Mouse (Mus musculus) kidney, postnatal 0 days (tissue): ENCODE data around the gene Kcnk16. TPM values are rescaled to one million over a fixed set of nuclear protein-coding genes. Genes with fewer than 3 reads are reported as not detected.
A peak's percentile ranks its signal among the peaks of the same experiment; 100 is the strongest.

Experiments
- ATAC-seq: fragments of 200-750 bp; cut with Nextera tagmentation; replicated peaks from 2 replicates; pipeline ENCODE4 v1.8.0; 2017; ENCODE audit warnings: low read depth, moderate number of reproducible peaks, moderate TSS enrichment, moderate library complexity; ENCODE audit not compliant: low FRiP score
- DNase-seq: peaks from one replicate; pipeline ENCODE4 v3.0.0-alpha.2; 2016; ENCODE audit warnings: low spot score
- H3K27ac ChIP-seq: fragments of 300-500 bp; sonication (generic); 2 replicates; pipeline ENCODE4 v1.5.1; 2014; ENCODE audit warnings: mild to moderate bottlenecking
- H3K27me3 ChIP-seq: fragments of 300-500 bp; sonication (generic); 2 replicates; pipeline ENCODE4 v1.6.1; 2014; ENCODE audit warnings: low read length, mixed read lengths; ENCODE audit not compliant: insufficient read depth
- H3K36me3 ChIP-seq: fragments of 300-500 bp; sonication (generic); 2 replicates; pipeline ENCODE4 v1.6.1; 2014; ENCODE audit warnings: low read length, mixed read lengths; ENCODE audit not compliant: insufficient read depth
- H3K4me1 ChIP-seq: fragments of 300-500 bp; sonication (generic); replicated peaks from 2 replicates; pipeline ENCODE4 v1.6.1; 2014; ENCODE audit warnings: antibody characterized with exemption, low read length, mixed read lengths; ENCODE audit not compliant: insufficient read depth
- H3K4me2 ChIP-seq: fragments of 300-500 bp; sonication (generic); 2 replicates; pipeline ENCODE4 v1.6.1; 2014; ENCODE audit warnings: mild to moderate bottlenecking, low read length, moderate library complexity, mixed read lengths
- H3K4me3 ChIP-seq: fragments of 300-500 bp; sonication (generic); replicated peaks from 2 replicates; pipeline ENCODE4 v1.5.1; 2014; ENCODE audit warnings: low read depth, low read length
- H3K9ac ChIP-seq: fragments of 300-500 bp; sonication (generic); 2 replicates; pipeline ENCODE4 v1.6.1; 2014; ENCODE audit warnings: low read depth, low read length
- H3K9me3 ChIP-seq: fragments of 300-500 bp; sonication (generic); replicated peaks from 2 replicates; pipeline ENCODE4 v1.6.1; 2016; ENCODE audit warnings: low read length, inconsistent platforms, mixed read lengths
- CTCF ChIP-seq: IDR thresholded peaks from 2 replicates; pipeline ENCODE4 v1.5.1; 2016; ENCODE audit warnings: antibody characterized with exemption, low read depth, mild to moderate bottlenecking, moderate library complexity
- WGBS: fragments of 180-500 bp; shearing (Covaris S2); extraction: QIAGEN DNeasy Blood & Tissue Kit; methylation state at CpG from one replicate; pipeline ENCODE4 v1.1.7; 2014; 5-methylcytosine and 5-hydroxymethylcytosine counted together
- polyA plus RNA-seq: library from polyadenylated mRNA; unstranded; fragments of >200 nt; fragmentation: Nextera tagmentation; extraction: Ambion mirVana; gene quantifications from 2 replicates; pipeline ENCODE4 v1.2.1, GENCODE M21; 2015

The Kcnk16 gene
- polyA plus RNA-seq, 1 experiment from 2014 or later = not detected

DNA sequence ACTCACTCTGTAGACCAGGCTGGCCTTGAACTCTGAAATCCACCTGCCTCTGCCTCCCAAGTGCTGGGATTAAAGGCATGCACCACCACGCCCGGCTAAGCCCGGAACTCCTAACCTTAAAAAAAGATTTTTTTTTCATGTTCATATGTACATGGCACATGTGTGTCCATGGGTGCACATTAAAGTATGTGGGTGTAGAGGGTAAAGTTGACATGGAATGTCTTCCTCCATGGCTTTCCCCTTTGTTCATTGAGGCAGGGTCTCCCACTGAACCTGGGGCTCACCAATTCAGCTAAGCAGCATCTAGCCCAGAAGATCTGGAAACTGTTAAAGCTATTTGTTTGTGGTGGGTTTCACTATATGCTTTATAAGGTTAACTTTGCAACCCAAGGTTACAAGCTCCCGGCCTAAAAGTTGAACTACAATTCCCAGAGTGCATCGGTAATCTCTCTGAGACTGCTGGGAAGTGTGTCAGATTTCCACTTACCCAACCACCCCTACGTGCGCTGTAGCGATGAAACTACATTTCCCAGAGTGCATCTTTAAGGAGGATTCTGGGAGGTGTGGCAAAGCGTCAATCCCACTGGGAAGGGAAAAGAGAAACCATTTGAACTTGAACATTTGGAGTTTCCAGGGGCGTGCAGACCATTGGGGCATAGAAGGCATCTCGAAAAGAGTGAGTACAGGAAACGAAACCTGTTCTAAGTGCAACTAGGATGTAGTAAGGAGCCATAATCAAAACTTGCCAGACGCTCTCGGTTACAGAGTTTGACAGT lies 25.3 kb upstream of the Kcnk16 start, which contains the start of gene Nudt13:
Nudt13 (plus strand) TSS at position 581 of the 776 bp plus-strand sequence.
- 0 out of 2 replicates have a peak, but pooled peaks cover 5% of the 10 kb centered on the region for H3K4me1 ChIP-seq
- H3K36me3 ChIP-seq = no peaks in the 10 kb centered on the region
- H3K27me3 ChIP-seq = no peaks in the 10 kb centered on the region
- H3K9ac ChIP-seq = peak within 1 kb of the TSS; percentile 52
- TF ChIP-seq CTCF = no peak
- peak within 1 kb of the TSS; percentile 65 for H3K4me2 ChIP-seq
- WGBS = 22% methylated on average over 14 of the region's 14 CpGs
- H3K27ac ChIP-seq = no peak within 1 kb of the TSS
- no peaks in the 10 kb centered on the region for H3K9me3 ChIP-seq
- ATAC-seq = peak; percentile 93
- H3K4me3 ChIP-seq = peak within 1 kb of the TSS; percentile 52
- peak; percentile 99 for DNase-seq

DNA sequence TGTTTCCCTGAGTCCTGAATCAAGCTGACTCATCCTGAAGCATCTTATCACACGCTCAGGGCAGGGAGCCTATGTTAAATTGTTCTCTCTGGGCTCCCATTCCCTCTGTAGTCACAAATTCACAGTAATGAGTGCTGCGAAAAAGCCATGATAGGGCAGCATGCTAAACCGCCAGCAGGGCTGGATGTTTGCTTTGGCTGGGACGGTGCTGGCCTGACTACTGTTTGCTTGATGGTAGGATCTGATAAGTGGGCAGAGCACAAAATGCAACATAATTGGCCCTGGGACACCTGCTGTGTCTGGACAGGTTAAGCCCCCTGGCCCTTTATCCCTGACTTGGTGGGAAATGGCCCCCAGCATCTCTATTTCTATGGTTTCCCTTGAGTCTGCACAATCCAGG lies 22.4 kb upstream of the Kcnk16 start:
- Histone ChIP-seq H3K36me3 (no peaks in the 10 kb centered on the region), H3K9ac (no peak overlapping the region), H3K9me3 (no peaks in the 10 kb centered on the region), H3K4me2 (no peak overlapping the region), H3K27ac (no peak overlapping the region), H3K4me3 (no peak overlapping the region), H3K4me1 (0 out of 2 replicates have a peak, but pooled peaks cover 5% of the 10 kb centered on the region), H3K27me3 (no peaks in the 10 kb centered on the region)
- TF ChIP-seq CTCF = no peak
- no peak for DNase-seq
- 57% methylated on average over 4 of the region's 4 CpGs for WGBS
- no peak for ATAC-seq

DNA sequence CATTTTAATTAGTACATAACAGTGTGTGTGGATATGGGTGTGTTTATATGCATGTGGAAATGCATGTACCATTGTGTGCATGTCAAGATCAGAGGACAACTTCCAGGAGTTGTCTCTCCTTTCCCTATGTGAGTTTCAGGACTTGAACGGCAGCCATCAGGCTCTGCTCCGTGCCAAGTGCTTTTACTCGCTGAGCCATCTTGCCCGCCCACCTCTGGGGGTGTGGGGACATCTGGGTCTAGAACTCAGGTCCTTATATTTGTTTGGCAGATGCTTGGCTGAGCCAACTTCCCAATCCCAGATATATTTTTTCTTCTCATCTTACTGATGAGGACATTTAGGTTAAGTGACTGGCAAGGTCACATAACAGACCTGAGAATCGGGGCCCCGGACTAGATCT lies 578 bp downstream of the Kcnk16 start:
- no peak for TF ChIP-seq CTCF
- Histone ChIP-seq H3K4me2 (no peak overlapping the region), H3K27ac (no peak overlapping the region), H3K36me3 (no peaks in the 10 kb centered on the region), H3K9me3 (no peaks in the 10 kb centered on the region), H3K9ac (no peak overlapping the region), H3K27me3 (no peaks in the 10 kb centered on the region), H3K4me1 (no peaks in the 10 kb centered on the region), H3K4me3 (no peak overlapping the region)
- ATAC-seq (no peak), DNase-seq (no peak)
- 73% methylated on average over 6 of the region's 6 CpGs for WGBS

DNA sequence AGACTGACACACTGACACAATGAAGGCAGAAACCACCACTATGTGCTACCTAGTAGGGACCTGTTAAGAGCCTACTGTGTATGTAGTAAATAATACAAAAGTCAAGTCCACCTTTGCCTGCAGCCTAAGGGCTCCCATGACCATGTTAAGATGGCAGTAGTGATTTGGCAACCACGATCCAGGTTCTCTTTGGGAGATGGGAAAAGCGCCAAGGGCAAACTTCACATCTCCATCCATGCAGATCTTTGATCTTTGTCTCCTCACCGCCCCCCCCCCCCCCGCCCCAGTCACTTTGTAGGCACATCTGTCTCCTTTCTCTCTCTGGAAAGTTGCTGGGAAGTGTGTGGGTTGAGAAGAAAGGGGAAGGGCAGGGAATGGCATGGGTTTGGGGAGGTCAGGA lies 6.7 kb downstream of the Kcnk16 start:
- Histone ChIP-seq H3K4me1 (no peaks in the 10 kb centered on the region), H3K9me3 (no peaks in the 10 kb centered on the region), H3K36me3 (no peaks in the 10 kb centered on the region), H3K27ac (no peak overlapping the region), H3K27me3 (no peaks in the 10 kb centered on the region), H3K4me3 (no peak overlapping the region), H3K9ac (no peak overlapping the region), H3K4me2 (no peak overlapping the region)
- ATAC-seq (no peak), DNase-seq (no peak)
- no peak for TF ChIP-seq CTCF
- 72% methylated on average over 3 of the region's 4 CpGs for WGBS

DNA sequence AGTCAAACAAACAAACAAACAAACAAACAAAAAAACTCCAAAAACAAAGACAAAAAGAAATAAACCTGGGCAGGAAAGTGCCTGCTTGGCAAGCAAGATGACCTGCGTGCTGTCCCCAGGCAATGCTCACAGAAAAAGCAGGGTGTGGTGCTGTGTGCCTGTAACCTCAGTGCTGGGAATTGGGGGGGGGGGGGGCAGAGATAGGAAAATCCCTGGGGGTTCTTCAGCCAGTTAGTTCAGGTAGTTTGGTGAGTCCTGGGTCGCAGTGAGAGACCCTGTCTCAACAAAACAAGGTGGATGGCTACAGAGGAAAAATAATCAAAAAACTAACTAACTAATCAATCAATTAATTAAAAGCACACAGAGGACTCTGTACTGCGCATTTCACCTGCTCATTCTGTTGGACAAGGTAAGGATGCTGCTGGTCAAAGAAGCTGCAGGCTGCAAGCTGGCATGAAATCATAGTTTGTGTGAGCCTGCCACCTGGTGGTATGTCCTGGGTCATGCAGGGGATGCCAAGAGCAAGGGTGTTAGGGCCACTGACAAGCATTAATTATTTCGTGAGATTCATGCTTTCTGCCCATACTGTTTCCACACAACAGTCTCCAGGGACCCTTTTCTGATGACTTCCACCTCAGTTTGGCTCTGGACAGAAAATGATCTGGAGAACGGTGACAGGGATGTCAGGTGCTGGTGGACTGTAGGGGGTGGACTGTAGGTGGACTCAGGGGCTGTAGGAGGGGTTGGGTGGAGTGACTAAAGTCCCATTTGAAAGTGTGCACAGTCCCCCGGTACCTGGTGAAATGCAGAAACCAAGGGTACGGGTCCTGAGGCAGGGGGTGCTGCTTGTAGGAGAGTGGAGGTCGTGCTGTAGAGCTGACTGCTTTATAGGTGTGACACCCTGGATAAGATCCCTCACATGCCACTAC lies 10.6 kb downstream of the Kcnk16 start:
- Histone ChIP-seq H3K27me3 (no peaks in the 10 kb centered on the region), H3K4me3 (no peak overlapping the region), H3K36me3 (no peaks in the 10 kb centered on the region), H3K27ac (no peak overlapping the region), H3K9ac (no peak overlapping the region), H3K9me3 (no peaks in the 10 kb centered on the region), H3K4me1 (no peaks in the 10 kb centered on the region), H3K4me2 (no peak overlapping the region)
- DNase-seq (peak; percentile 76), ATAC-seq (peak; percentile 52)
- 45% methylated on average over 8 of the region's 8 CpGs for WGBS
- peak; percentile 93 for TF ChIP-seq CTCF
